Mouse (Mus musculus): Measurements from ENCODE around the gene Ints3. TPM values are rescaled to one million over a fixed set of nuclear protein-coding genes. Genes with fewer than 3 reads are reported as not detected.

The Ints3 gene
- total and polyA plus RNA-seq, 3 experiments: 15.2 to 26.3 (median 22.9) TPM

DNA sequence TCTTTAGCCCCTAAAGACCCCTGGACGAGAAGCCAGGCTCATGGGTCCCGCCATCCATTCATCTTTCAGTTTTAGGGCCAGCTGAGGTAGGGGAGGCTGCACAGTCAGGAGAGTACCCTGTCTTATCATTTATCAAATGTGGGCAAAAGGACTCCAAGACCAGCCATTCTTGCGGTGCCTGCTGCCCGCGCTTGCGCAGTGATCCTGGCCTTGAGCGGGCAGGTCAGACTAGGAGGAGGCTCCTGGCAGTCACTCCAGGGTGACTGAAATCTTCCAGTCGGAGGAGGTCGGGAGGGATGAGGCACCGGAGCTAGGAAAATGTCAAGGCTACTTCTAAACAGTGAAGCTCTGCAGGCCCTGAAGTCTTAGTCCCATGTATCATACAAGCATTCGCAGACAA lies 51.7 kb downstream of the Ints3 start:
- TF ChIP-seq EP300 (IDR thresholded peaks at IDR 0.05; ENCODE audit: insufficient read depth, low read depth, low read length): no peak
- TF ChIP-seq POLR2A (IDR thresholded peaks at IDR 0.05; ENCODE audit: insufficient read depth, low read depth, low read length): no peak
- TF ChIP-seq CTCF (IDR thresholded peaks at IDR 0.05): no peak
- no peak for DNase-seq
- Histone ChIP-seq H3K79me2 (replicated peaks; ENCODE audit: control insufficient read depth, insufficient read depth, low read length) (no peaks in the 10 kb centered on the region), H3K9ac (ENCODE audit: low read depth, low read length) (no peak overlapping the region), H3K27me3 (ENCODE audit: control insufficient read depth, insufficient read depth, low read length) (no peaks in the 10 kb centered on the region), H3K36me3 (ENCODE audit: control insufficient read depth, insufficient read depth, low read length) (no peaks in the 10 kb centered on the region), H3K27ac (no peak overlapping the region), H3K4me3 (no peak overlapping the region), H3K4me1 (ENCODE audit: control insufficient read depth, insufficient read depth, low read length) (no peaks in the 10 kb centered on the region; the same call in 1 of the 2 replicates)
- intact Hi-C loops (cut with DNase I): no loop called here
- WGBS: 64% methylated on average over 11 of the region's 11 CpGs

GRCm38 (mm10) chr3:90378496-90378895 lies 54.9 kb downstream of the Ints3 start:
- no peak overlapping the region for H3K9ac ChIP-seq (ENCODE audit: low read depth, low read length)
- intact Hi-C loops (cut with DNase I): no loop called here
- no peaks in the 10 kb centered on the region for H3K79me2 ChIP-seq (replicated peaks; ENCODE audit: control insufficient read depth, insufficient read depth, low read length)
- DNase-seq: no peak
- TF ChIP-seq CTCF (IDR thresholded peaks at IDR 0.05) (no peak), EP300 (IDR thresholded peaks at IDR 0.05; ENCODE audit: insufficient read depth, low read depth, low read length) (no peak), POLR2A (IDR thresholded peaks at IDR 0.05; ENCODE audit: insufficient read depth, low read depth, low read length) (no peak)
- H3K4me1 ChIP-seq (ENCODE audit: control insufficient read depth, insufficient read depth, low read length): no peaks in the 10 kb centered on the region; the same call in 1 of the 2 replicates
- no peak overlapping the region for H3K4me3 ChIP-seq
- H3K27ac ChIP-seq: no peak overlapping the region
- H3K36me3 ChIP-seq (ENCODE audit: control insufficient read depth, insufficient read depth, low read length): no peaks in the 10 kb centered on the region
- no peaks in the 10 kb centered on the region for H3K27me3 ChIP-seq (ENCODE audit: control insufficient read depth, insufficient read depth, low read length)
- 79% methylated on average over 5 of the region's 5 CpGs for WGBS

DNA sequence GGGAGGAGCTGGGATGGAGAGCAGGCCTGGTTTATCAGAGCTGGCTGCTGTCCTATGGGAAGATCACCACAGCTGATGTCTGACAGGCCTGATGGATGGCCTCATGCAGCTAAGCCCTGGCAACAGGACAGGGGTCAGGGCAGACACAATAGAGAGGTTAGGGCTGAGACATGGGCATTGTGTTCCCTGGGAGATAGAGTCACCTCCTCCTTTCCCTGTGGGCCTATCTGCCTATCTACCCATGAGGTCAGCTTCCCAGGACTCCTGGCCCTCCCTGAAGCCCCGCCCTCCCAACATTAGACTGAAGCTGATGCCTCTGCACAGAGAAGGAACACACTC lies 57.2 kb downstream of the Ints3 start:
- no peak for TF ChIP-seq POLR2A (IDR thresholded peaks at IDR 0.05; ENCODE audit: insufficient read depth, low read depth, low read length)
- no peak for TF ChIP-seq EP300 (IDR thresholded peaks at IDR 0.05; ENCODE audit: insufficient read depth, low read depth, low read length)
- TF ChIP-seq CTCF (IDR thresholded peaks at IDR 0.05): no peak
- no peak overlapping the region for H3K4me3 ChIP-seq
- H3K79me2 ChIP-seq (replicated peaks; ENCODE audit: control insufficient read depth, insufficient read depth, low read length): no peaks in the 10 kb centered on the region
- no peaks in the 10 kb centered on the region for H3K4me1 ChIP-seq (ENCODE audit: control insufficient read depth, insufficient read depth, low read length)
- H3K27ac ChIP-seq: no peak overlapping the region
- H3K27me3 ChIP-seq (ENCODE audit: control insufficient read depth, insufficient read depth, low read length): no peaks in the 10 kb centered on the region
- no peaks in the 10 kb centered on the region for H3K36me3 ChIP-seq (ENCODE audit: control insufficient read depth, insufficient read depth, low read length)
- no peak overlapping the region for H3K9ac ChIP-seq (ENCODE audit: low read depth, low read length)
- intact Hi-C loops (cut with DNase I): no loop called here
- 64% methylated on average over 1 of the region's 1 CpGs for WGBS
- no peak for DNase-seq

DNA sequence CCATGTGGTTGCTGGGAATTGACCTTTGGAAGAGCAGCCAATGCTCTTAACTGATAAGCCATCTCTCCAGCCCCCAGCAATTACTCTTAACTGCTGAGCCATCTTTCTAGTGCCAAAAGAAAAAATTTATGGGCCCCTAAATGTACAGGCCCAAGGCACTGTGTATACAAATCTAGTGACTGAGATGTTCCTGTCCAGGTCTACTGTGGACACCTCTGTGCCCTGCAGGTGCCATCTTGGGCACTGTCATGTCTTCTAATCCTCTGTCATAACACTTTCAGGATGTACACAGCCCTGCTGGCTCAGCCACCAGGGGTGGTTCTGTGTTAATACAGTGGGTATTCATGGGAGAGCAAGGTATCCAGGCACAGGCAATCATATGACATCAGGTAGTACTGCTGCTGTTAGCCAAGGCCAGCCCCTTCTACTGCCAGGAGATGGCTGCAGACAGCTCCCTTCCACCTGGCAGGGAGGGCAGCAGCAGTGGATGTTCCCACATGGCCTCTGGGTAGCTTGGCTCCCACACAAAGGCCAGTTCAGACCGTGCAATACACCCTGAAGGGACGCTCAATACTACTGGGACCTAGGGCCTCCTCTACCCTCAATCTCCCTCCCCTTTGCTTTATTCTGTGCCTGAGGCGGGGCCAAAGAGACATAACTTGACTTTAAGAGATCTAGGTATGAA lies 57.7 kb downstream of the Ints3 start:
- intact Hi-C loops (cut with DNase I): no loop called here
- H3K27me3 ChIP-seq (ENCODE audit: control insufficient read depth, insufficient read depth, low read length): no peaks in the 10 kb centered on the region
- H3K27ac ChIP-seq: no peak overlapping the region
- no peak overlapping the region for H3K9ac ChIP-seq (ENCODE audit: low read depth, low read length)
- no peaks in the 10 kb centered on the region for H3K36me3 ChIP-seq (ENCODE audit: control insufficient read depth, insufficient read depth, low read length)
- H3K79me2 ChIP-seq (replicated peaks; ENCODE audit: control insufficient read depth, insufficient read depth, low read length): no peaks in the 10 kb centered on the region
- H3K4me1 ChIP-seq (ENCODE audit: control insufficient read depth, insufficient read depth, low read length): no peaks in the 10 kb centered on the region
- no peak overlapping the region for H3K4me3 ChIP-seq
- no peak for DNase-seq
- WGBS: 62% methylated on average over 3 of the region's 3 CpGs
- TF ChIP-seq EP300 (IDR thresholded peaks at IDR 0.05; ENCODE audit: insufficient read depth, low read depth, low read length) (no peak), POLR2A (IDR thresholded peaks at IDR 0.05; ENCODE audit: insufficient read depth, low read depth, low read length) (no peak), CTCF (IDR thresholded peaks at IDR 0.05) (no peak)

GRCm38 (mm10) chr3:90374368-90374767 lies 59.1 kb downstream of the Ints3 start:
- Histone ChIP-seq H3K9ac (ENCODE audit: low read depth, low read length) (no peak overlapping the region), H3K27ac (no peak overlapping the region), H3K27me3 (ENCODE audit: control insufficient read depth, insufficient read depth, low read length) (no peaks in the 10 kb centered on the region), H3K4me1 (ENCODE audit: control insufficient read depth, insufficient read depth, low read length) (no peaks in the 10 kb centered on the region), H3K36me3 (ENCODE audit: control insufficient read depth, insufficient read depth, low read length) (no peaks in the 10 kb centered on the region), H3K4me3 (no peak overlapping the region), H3K79me2 (replicated peaks; ENCODE audit: control insufficient read depth, insufficient read depth, low read length) (no peaks in the 10 kb centered on the region)
- intact Hi-C loops (cut with DNase I): loop anchor here (1.0 kb wide), 1 partner anchor 158 kb away; no protein-coding TSS in a partner anchor
- TF ChIP-seq EP300 (IDR thresholded peaks at IDR 0.05; ENCODE audit: insufficient read depth, low read depth, low read length) (no peak), POLR2A (IDR thresholded peaks at IDR 0.05; ENCODE audit: insufficient read depth, low read depth, low read length) (no peak), CTCF (IDR thresholded peaks at IDR 0.05) (no peak)
- DNase-seq: no peak
- WGBS: 68% methylated on average over 4 of the region's 4 CpGs

- 26% methylated on average over 4 of the region's 4 CpGs for WGBS
- H3K4me1 ChIP-seq (ENCODE audit: control insufficient read depth, insufficient read depth, low read length): no peaks in the 10 kb centered on the region
- DNase-seq: peak; percentile 67 to 71
- no peak overlapping the region for H3K27ac ChIP-seq
- intact Hi-C loops (cut with DNase I): loop anchor here (1.0 to 2.0 kb wide), 4 partner anchors 81 to 157 kb away; partner anchors contain the start of genes Dennd4b and Gatad2b
- TF ChIP-seq CTCF (IDR thresholded peaks at IDR 0.05) (peak; percentile 97), EP300 (IDR thresholded peaks at IDR 0.05; ENCODE audit: insufficient read depth, low read depth, low read length) (0 out of 2 replicates have a peak, but pooled peaks have one; percentile 32), POLR2A (IDR thresholded peaks at IDR 0.05; ENCODE audit: insufficient read depth, low read depth, low read length) (no peak)
- H3K27me3 ChIP-seq (ENCODE audit: control insufficient read depth, insufficient read depth, low read length): no peaks in the 10 kb centered on the region
- H3K9ac ChIP-seq (ENCODE audit: low read depth, low read length): no peak overlapping the region
- no peaks in the 10 kb centered on the region for H3K79me2 ChIP-seq (replicated peaks; ENCODE audit: control insufficient read depth, insufficient read depth, low read length)
- no peak overlapping the region for H3K4me3 ChIP-seq
- no peaks in the 10 kb centered on the region for H3K36me3 ChIP-seq (ENCODE audit: control insufficient read depth, insufficient read depth, low read length)
Observed at GRCm38 (mm10) chr3:90373432-90374028, 59.9 kb downstream of the Ints3 start.
